Mouse (Mus musculus) leukemia stem cell, adult 10-12 weeks (primary cell): ENCODE results near the gene Fam71a. TPM values are rescaled to one million over a fixed set of nuclear protein-coding genes. Genes with fewer than 3 reads are reported as not detected.

Source experiments
- polyA plus RNA-seq: library from polyadenylated mRNA; stranded (reverse); fragments of >175 nt; gene quantifications from 2 replicates; pipeline ENCODE4 v1.2.3, GENCODE M21; 2012; ENCODE audit warnings: low replicate concordance

The Fam71a gene
- polyA plus RNA-seq: not detected in 2 replicates

GRCm38 (mm10) chr1:191164717-191165116 lies at the start of gene Fam71a:
Fam71a (minus strand) TSS chr1:191164817.

Other genes with a start within 250 kb of the Fam71a start
- gene Angel2, start 239.7 kb downstream of the Fam71a start, polyA plus RNA-seq: 7.3 and 7.5 TPM in 2 replicates
- gene Vash2, start 185.5 kb downstream of the Fam71a start, polyA plus RNA-seq: 0.77 and 1.3 TPM in 2 replicates
- 24.0 and 28.2 TPM in 2 replicates for gene Flvcr1, start 138.7 kb downstream of the Fam71a start, polyA plus RNA-seq
- gene Spata45, start 128.2 kb downstream of the Fam71a start, polyA plus RNA-seq: not detected in 2 replicates
- 0.20 and 0.52 TPM in 2 replicates for gene Tatdn3, start 101.9 kb downstream of the Fam71a start, polyA plus RNA-seq
- gene Nsl1, start 101.8 kb downstream of the Fam71a start, polyA plus RNA-seq: 8.4 and 9.4 TPM in 2 replicates
- gene Batf3, start 67.0 kb downstream of the Fam71a start, polyA plus RNA-seq: 5.5 and 11.2 TPM in 2 replicates
- 0.36 and 0.78 TPM in 2 replicates for gene Atf3, start 53.2 kb upstream of the Fam71a start, polyA plus RNA-seq
- 55.9 and 80.9 TPM in 2 replicates for gene Nenf, start 153.4 kb upstream of the Fam71a start, polyA plus RNA-seq
- gene Tmem206, start 161.1 kb upstream of the Fam71a start, polyA plus RNA-seq: 3.9 and 5.3 TPM in 2 replicates
- gene Ppp2r5a, start 238.5 kb upstream of the Fam71a start, polyA plus RNA-seq: 60.4 and 62.3 TPM in 2 replicates